Mouse (Mus musculus): ENCODE data around the gene Olfml2b.

DNA sequence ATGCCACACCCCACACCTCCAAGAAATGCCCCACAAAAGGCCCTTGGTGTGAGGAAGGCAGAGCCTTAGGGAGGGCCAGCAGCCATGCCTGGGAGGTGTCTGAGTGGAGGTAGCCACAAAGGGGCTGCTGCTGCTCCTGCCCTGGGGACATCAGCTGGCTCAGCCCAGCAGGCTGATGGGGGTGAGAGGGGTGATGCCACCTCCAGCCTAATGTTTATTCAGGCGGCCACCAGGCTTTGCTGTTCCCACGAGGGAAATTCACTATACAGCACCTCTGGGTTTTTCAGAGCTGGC lies 12.8 kb downstream of the Olfml2b start:
- no peak for TF ChIP-seq HCFC1 (IDR thresholded peaks at IDR 0.05; ENCODE audit: borderline replicate concordance, insufficient read depth, low read length)
- TF ChIP-seq CHD2 (IDR thresholded peaks at IDR 0.05; ENCODE audit: low read depth, low read length), result no peak

All from ES-E14 (cell line).